Comparison of ENCODE assay signal across 12 mouse cellular contexts in the genomic region with DNA sequence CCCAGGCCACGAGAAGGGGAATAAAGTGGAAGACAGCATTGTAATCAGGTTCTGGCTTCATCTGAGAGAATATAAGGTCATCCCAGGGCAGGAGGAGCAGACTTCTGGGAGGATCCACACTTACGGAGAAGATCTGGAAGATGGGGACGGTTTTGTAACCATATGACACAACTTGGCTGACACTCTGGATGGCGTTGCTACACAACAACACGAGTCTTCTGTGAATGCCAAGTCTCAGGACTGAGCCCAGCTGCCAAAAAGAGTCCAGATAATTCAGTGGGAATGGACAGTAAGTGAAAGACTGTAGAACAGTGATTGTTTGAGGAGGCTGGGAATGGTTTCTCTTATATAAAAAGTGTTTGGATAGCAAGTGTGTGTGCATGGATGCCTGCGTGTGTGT. TPM values are rescaled to one million over a fixed set of nuclear protein-coding genes. Genes with fewer than 3 reads are reported as not detected.
DNase-seq lines count a peak whose midpoint lies in the region.
"Had no signal": no experiment of that assay in that cellular context is flagged by ENCODE, and none has a peak within 500 bp of the region (broad histone marks: within the 10 kb centered on the region; RNA-seq: fewer than 3 reads in every experiment).

No protein-coding gene starts in this region.

- intact Hi-C loops in heart, postnatal 36 days (cut with DNase I) = loop anchor here (5.0 kb wide), 2 partner anchors 59 to 134 kb away; no protein-coding TSS in a partner anchor

- DNase-seq in adrenal gland, adult 8-10 months = peak; percentile 47
- no peak for DNase-seq in adrenal gland, adult 18-20 months (ENCODE audit: low spot score in 2 of 2)
- peak; percentile 52 for DNase-seq in urinary bladder, postnatal 14 days (ENCODE audit: low spot score)
- no peak for DNase-seq in urinary bladder, postnatal 10 days (ENCODE audit: low spot score)
- DNase-seq in heart, postnatal 36 days = peak; percentile 37 to 48
- peak; percentile 54 for DNase-seq in testis, postnatal 14 days (ENCODE audit: low spot score)
- DNase-seq in right cerebral cortex, adult 2 months (ENCODE audit: low spot score in 2 of 2) = no peak
- no peak for DNase-seq in thymus, postnatal 4 days
- DNase-seq: kidney, adult 9 months; layer of hippocampus, postnatal 36 days; liver, embryonic 13.5 days; thymus, postnatal 14 days had no signal

RNA-seq across cellular contexts. Expression of a gene that starts 36.1 kb away (rescaled TPM):
- 10 to 100 TPM in 2 of 4 experiments, 1 to 10 TPM in 2; 7.3 to 13.3 (median 10.3) TPM for total RNA-seq in adrenal gland, adult 8-10 months (2022)
- 1 to 10 TPM; 5.4 to 9.3 TPM for total RNA-seq in adrenal gland, adult 18-20 months (2021)
- total RNA-seq in heart, postnatal 36 days (2021) = 1 to 10 TPM; 1.4 to 2.5 TPM

Comparison
In these comparisons a context has a peak if more than half of its experiments do, and no peak if none do; other contexts are left out.
1. DNase-seq: peak in adrenal gland, adult 8-10 months (single experiment), urinary bladder, postnatal 14 days (single experiment), heart, postnatal 36 days (2 of 2) and testis, postnatal 14 days (single experiment); none in adrenal gland, adult 18-20 months (0 of 2), urinary bladder, postnatal 10 days (single experiment), right cerebral cortex, adult 2 months (0 of 2) and thymus, postnatal 4 days (single experiment).